Mouse (Mus musculus) heart, embryonic 14.5 days (tissue): Measurements from ENCODE around the gene Pet100. TPM values are rescaled to one million over a fixed set of nuclear protein-coding genes. Genes with fewer than 3 reads are reported as not detected.

Experiments
- ATAC-seq: fragments of 200-750 bp; cut with Nextera tagmentation; 2 replicates; pipeline ENCODE4 v1.8.0; 2017; ENCODE audit warnings: low read depth, moderate TSS enrichment; ENCODE audit not compliant: insufficient number of reproducible peaks, insufficient read depth, low FRiP score
- H3K27ac ChIP-seq, 2 experiments: fragments of 200-500 bp in 1 of 2; fragments of 300-500 bp in 1 of 2; sonication (generic) in 1 of 2; replicated peaks in 1 of 2; 2 replicates each; pipeline ENCODE4 v1.5.1; 2012 to 2014; ENCODE audit warnings: low read depth in 2 of 2, low read length in 2 of 2, control low read depth in 1 of 2, mild to moderate bottlenecking in 1 of 2, mixed read lengths in 1 of 2; ENCODE audit not compliant: control insufficient read depth in 1 of 2, insufficient read depth in 1 of 2
- H3K27me3 ChIP-seq: fragments of 300-500 bp; sonication (generic); 2 replicates; pipeline ENCODE4 v1.6.1; 2014; ENCODE audit warnings: mild to moderate bottlenecking, low read length, control low read depth; ENCODE audit not compliant: control insufficient read depth, insufficient read depth
- H3K36me3 ChIP-seq: fragments of 300-500 bp; sonication (generic); 2 replicates; pipeline ENCODE4 v1.6.1; 2014; ENCODE audit warnings: mild to moderate bottlenecking, control low read depth, low read length, mixed read lengths; ENCODE audit not compliant: control insufficient read depth, insufficient read depth
- H3K4me1 ChIP-seq, 2 experiments: fragments of 200-500 bp in 1 of 2; fragments of 300-500 bp in 1 of 2; sonication (generic) in 1 of 2; 2 replicates each; pipeline ENCODE4 v1.6.1; 2012 to 2014; ENCODE audit warnings: low read length in 2 of 2, control low read depth in 1 of 2, mixed read lengths in 1 of 2; ENCODE audit not compliant: control insufficient read depth in 2 of 2, insufficient read depth in 2 of 2
- H3K4me2 ChIP-seq: fragments of 300-500 bp; sonication (generic); 2 replicates; pipeline ENCODE4 v1.6.1; 2014; ENCODE audit warnings: mild to moderate bottlenecking, low read length
- H3K4me3 ChIP-seq, 2 experiments: fragments of 200-500 bp in 1 of 2; fragments of 300-500 bp in 1 of 2; sonication (generic) in 1 of 2; 2 replicates each; pipeline ENCODE4 v1.5.1; 2012 to 2014; ENCODE audit warnings: low read length in 2 of 2, mild to moderate bottlenecking in 2 of 2, control low read depth in 1 of 2, low read depth in 1 of 2, moderate library complexity in 1 of 2; ENCODE audit not compliant: control insufficient read depth in 1 of 2, insufficient read depth in 1 of 2
- H3K9ac ChIP-seq: fragments of 300-500 bp; sonication (generic); 2 replicates; pipeline ENCODE4 v1.6.1; 2014; ENCODE audit warnings: mild to moderate bottlenecking, low read length
- H3K9me3 ChIP-seq: fragments of 300-500 bp; sonication (generic); 2 replicates; pipeline ENCODE4 v1.6.1; 2016; ENCODE audit warnings: low read length, control low read depth; ENCODE audit not compliant: control insufficient read depth
- WGBS: fragments of 180-500 bp; shearing (Covaris S2); extraction: QIAGEN DNeasy Blood & Tissue Kit; methylation state at CpG from one replicate; pipeline ENCODE4 v1.1.7; 2014; 5-methylcytosine and 5-hydroxymethylcytosine counted together
- polyA plus RNA-seq: library from polyadenylated mRNA; unstranded; fragments of >200 nt; fragmentation: Nextera tagmentation; extraction: Ambion mirVana; gene quantifications from 2 replicates; pipeline ENCODE4 v1.2.1, GENCODE M21; 2014

The Pet100 gene
- polyA plus RNA-seq, 1 experiment from 2014 or later: 113 TPM

DNA sequence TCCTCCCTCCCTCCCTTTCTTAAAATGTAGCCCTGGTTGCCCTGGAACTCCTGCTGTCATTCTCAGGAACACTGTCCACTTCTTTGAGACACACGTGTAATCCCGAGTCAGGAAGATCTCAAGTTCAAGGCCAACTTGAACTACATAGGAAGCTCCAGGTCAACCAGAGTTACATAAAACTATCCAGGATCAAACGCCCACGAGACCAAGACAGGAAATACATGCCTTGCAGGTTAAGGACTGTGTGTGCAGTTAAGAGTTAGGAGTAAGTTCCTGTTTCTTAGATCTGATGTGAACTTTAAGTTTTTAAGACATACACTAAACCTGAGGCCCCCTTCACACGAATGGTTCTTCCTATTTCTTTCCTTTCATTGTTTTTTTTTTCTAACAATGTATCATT, 5.6 kb downstream of the Pet100 start:
- peaks cover 10% of the 10 kb centered on the region; the same call in 1 of the 2 replicates for H3K27me3 ChIP-seq
- no peak for ATAC-seq
- no peak overlapping the region for H3K27ac ChIP-seq
- 42% methylated on average over 5 of the region's 5 CpGs for WGBS
- no peak overlapping the region for H3K9ac ChIP-seq
- H3K9me3 ChIP-seq: no peaks in the 10 kb centered on the region
- peaks cover 6 to 7% of the 10 kb centered on the region in 2 experiments; a peak in 3 of 4 replicates for H3K4me1 ChIP-seq
- H3K36me3 ChIP-seq: 0 out of 2 replicates have a peak, but pooled peaks cover 3% of the 10 kb centered on the region
- no peak overlapping the region for H3K4me3 ChIP-seq
- no peak overlapping the region for H3K4me2 ChIP-seq

GRCm38 (mm10) chr8:3628014-3628413, 6.7 kb downstream of the Pet100 start:
- Histone ChIP-seq H3K36me3 (0 out of 2 replicates have a peak, but pooled peaks cover 3% of the 10 kb centered on the region), H3K27ac (no peak overlapping the region), H3K27me3 (peaks cover 10% of the 10 kb centered on the region; the same call in 1 of the 2 replicates), H3K4me2 (no peak overlapping the region), H3K9me3 (no peaks in the 10 kb centered on the region), H3K4me3 (no peak overlapping the region), H3K4me1 (peaks cover 5% of the 10 kb centered on the region in 2 experiments; a peak in 2 of 4 replicates), H3K9ac (no peak overlapping the region)
- no peak for ATAC-seq
- 20% methylated on average over 5 of the region's 5 CpGs for WGBS

- WGBS: 4% methylated on average over 47 of the region's 47 CpGs
- Histone ChIP-seq H3K36me3 (peaks cover 16% of the 10 kb centered on the region), H3K27ac (no peak within 1 kb of the TSS), H3K27me3 (peaks cover 10% of the 10 kb centered on the region; the same call in 1 of the 2 replicates), H3K4me1 (peaks cover 5% of the 10 kb centered on the region in 2 experiments; a peak in 2 of 4 replicates), H3K9me3 (no peaks in the 10 kb centered on the region), H3K4me3 (peak within 1 kb of the TSS; percentile 54 to 68), H3K4me2 (peak within 1 kb of the TSS; percentile 87), H3K9ac (peak within 1 kb of the TSS; percentile 73)
- ATAC-seq: peak; percentile 80
These were observed 9.5 kb downstream of the Pet100 start, which contains the start of gene Stxbp2 for GRCm38 (mm10) chr8:3630647-3631477. Gene Stxbp2, plus strand, starts transcription at chr8:3630955.

DNA sequence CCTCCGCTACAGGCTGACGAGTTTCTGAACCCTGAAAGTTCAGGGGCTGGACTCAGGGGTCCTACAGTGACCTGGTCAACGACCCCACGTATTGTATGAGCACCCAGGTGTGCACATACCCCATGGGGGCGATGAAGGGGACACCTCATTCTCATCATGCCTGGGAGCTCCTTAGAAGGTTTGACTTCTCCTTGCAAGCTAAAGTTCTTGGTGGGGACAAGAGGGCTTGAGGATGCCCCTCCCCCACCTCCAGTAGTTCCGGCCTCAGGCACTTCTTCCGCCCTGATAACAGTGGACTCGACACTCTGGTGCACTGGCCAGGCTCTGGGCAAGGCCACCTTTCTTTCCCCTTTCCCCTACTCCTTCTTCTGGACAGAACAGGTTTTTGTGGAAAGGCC, 10.1 kb downstream of the Pet100 start:
- H3K27ac ChIP-seq: no peak overlapping the region
- peaks cover 10% of the 10 kb centered on the region; the same call in 1 of the 2 replicates for H3K27me3 ChIP-seq
- peak overlapping the region; percentile 54 to 68 for H3K4me3 ChIP-seq
- no peaks in the 10 kb centered on the region for H3K9me3 ChIP-seq
- 0 out of 2 replicates have a peak, but pooled peaks have one; percentile 6 for ATAC-seq
- 10% methylated on average over 8 of the region's 8 CpGs for WGBS
- peak overlapping the region; percentile 87 for H3K4me2 ChIP-seq
- H3K36me3 ChIP-seq: peaks cover 22% of the 10 kb centered on the region
- peaks cover 5% of the 10 kb centered on the region in 2 experiments; a peak in 2 of 4 replicates for H3K4me1 ChIP-seq
- H3K9ac ChIP-seq: peak overlapping the region; percentile 73

GRCm38 (mm10) chr8:3645804-3646203, 24.5 kb downstream of the Pet100 start:
- ATAC-seq: no peak
- 23% methylated on average over 5 of the region's 5 CpGs for WGBS
- H3K4me2 ChIP-seq: no peak overlapping the region

DNA sequence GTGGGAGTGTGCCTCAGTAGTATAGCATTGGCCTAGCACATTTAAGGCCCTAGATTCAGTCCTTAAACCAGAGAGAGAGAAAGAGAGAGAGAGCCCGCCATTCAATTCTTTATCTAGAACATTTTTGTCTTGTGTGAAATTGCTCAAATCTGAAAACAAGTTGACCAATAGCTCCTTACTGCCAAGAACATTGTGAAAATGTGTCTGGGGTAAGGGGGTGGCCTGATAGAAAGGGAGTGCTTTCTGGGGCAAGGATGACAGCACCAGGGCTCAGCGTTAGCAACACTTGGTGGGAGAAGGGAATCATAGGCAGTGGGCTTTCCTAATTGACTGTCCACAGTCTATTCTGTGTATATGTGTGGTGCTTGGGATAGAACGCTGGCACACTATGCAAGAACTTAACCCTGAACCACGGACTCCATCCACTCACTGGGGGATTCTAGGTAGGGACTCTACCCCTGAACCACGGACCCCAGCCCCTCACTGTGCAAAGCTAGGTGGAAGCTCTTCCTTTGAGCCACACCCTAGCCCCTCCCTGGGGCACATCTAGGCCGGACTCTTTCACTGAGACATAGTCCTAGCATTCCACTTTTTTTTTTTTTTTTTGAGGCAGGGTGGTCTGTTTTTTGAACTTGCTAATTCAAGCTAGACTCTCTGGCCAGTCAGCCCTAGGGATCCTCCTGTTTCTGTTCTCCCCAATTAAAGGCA, 25.6 kb downstream of the Pet100 start:
- H3K9me3 ChIP-seq: no peaks in the 10 kb centered on the region
- no peak overlapping the region for H3K27ac ChIP-seq
- no peak for ATAC-seq
- H3K4me1 ChIP-seq: no peaks in the 10 kb centered on the region
- no peak overlapping the region for H3K4me3 ChIP-seq
- no peaks in the 10 kb centered on the region for H3K27me3 ChIP-seq
- H3K4me2 ChIP-seq: no peak overlapping the region
- no peak overlapping the region for H3K9ac ChIP-seq
- 73% methylated on average over 6 of the region's 6 CpGs for WGBS
- H3K36me3 ChIP-seq: no peaks in the 10 kb centered on the region

More at GRCm38 (mm10) chr8:3645804-3646203, 24.5 kb downstream of the Pet100 start:
- Histone ChIP-seq H3K27ac (no peak overlapping the region), H3K9ac (no peak overlapping the region), H3K9me3 (no peaks in the 10 kb centered on the region), H3K27me3 (no peaks in the 10 kb centered on the region), H3K4me3 (no peak overlapping the region), H3K36me3 (peaks cover 8% of the 10 kb centered on the region; the same call in 1 of the 2 replicates), H3K4me1 (no peaks in the 10 kb centered on the region)

DNA sequence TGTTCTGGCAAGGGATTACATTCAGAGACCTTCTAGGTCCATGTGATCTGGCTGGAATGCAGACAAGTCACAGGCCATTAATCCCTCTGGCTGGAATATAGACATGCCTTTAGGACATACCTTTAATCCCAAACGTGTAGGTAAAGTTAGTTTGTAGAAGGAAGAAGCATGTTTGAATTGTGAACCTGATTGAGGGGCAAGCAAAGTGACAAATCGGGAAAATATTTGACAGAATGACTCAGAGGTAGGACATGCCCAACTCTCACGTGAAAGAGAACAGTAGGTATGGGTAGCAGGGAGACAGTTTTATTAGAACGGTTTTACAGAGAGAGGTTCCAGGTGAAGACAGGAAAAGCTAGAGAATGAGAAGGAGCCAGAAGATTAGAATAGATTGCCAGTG, 26.2 kb downstream of the Pet100 start:
- Histone ChIP-seq H3K4me2 (no peak overlapping the region), H3K4me1 (no peaks in the 10 kb centered on the region), H3K4me3 (no peak overlapping the region), H3K9ac (no peak overlapping the region), H3K9me3 (no peaks in the 10 kb centered on the region), H3K27me3 (no peaks in the 10 kb centered on the region), H3K36me3 (no peaks in the 10 kb centered on the region), H3K27ac (no peak overlapping the region)
- 66% methylated on average over 4 of the region's 4 CpGs for WGBS
- ATAC-seq: no peak
